Comparison of ENCODE assay signal across 8 mouse cellular contexts in the genomic region with DNA sequence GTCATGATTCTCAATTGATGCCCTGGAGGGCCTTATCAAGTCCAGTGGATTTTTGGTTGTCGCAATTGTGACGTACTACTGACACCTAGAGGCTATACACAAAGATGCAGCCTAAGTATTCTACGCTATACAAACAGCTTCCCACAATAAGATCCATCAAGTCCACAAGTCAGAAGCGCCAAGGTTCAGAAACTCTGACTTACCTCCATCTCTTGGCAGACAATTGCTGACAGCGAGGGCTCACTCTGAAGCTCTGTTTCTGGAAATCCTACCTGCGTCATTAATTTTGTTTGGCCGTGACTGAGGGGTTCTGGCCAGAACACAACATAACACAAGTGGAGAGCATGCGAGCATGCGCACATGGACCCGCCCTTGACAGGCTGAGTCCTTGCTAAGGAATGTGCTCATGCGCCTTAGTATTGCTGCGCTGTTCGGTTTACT. TPM values are rescaled to one million over a fixed set of nuclear protein-coding genes. Genes with fewer than 3 reads are reported as not detected.
DNase-seq lines count a peak whose midpoint lies in the region; ATAC-seq and TF ChIP-seq lines count a peak whose summit lies in the region.

No protein-coding gene starts in this region.

- TF ChIP-seq POLR2A in cortical plate, adult 2 months (IDR thresholded peaks at IDR 0.05; ENCODE audit: extremely low read depth, insufficient read depth, low read length) = peak; percentile 67; the same call in 1 of the 2 replicates

- peak; percentile 11 to 44 for DNase-seq in left cerebral cortex, adult 18-20 months (ENCODE audit: low spot score in 2 of 2)
- DNase-seq in left cerebral cortex, adult 11 months (ENCODE audit: low spot score) = no peak
- DNase-seq in gastrocnemius, adult 2 months = peak; percentile 68
- peak; percentile 27 to 42 for DNase-seq in left cerebral cortex, adult 2 months (ENCODE audit: extremely low spot score in 1 of 2, low spot score in 2 of 2)
- DNase-seq in right cerebral cortex, postnatal 14 days = peak; percentile 39

- peak; percentile 99 for ATAC-seq in hindbrain, embryonic 16.5 days
- peak; percentile 86 for ATAC-seq in megakaryocyte, adult 5-6 weeks (ENCODE audit: poor library complexity, severe bottlenecking)

- intact Hi-C loops in gastrocnemius, adult 2 months (cut with DNase I) = loop anchor here (2.0 to 10.0 kb wide), 2 partner anchors 115 to 223 kb away; no protein-coding TSS in a partner anchor
- intact Hi-C loops in left cerebral cortex, adult 2 months (cut with DNase I) = loop anchor here (5.0 to 10.0 kb wide), 3 partner anchors 263 to 420 kb away; partner anchors contain the start of gene Kif20b

- peak; percentile 59; the same call in 1 of the 2 replicates for TF ChIP-seq CTCF in cortical plate, adult 2 months (IDR thresholded peaks at IDR 0.05; ENCODE audit: extremely low read depth, insufficient read depth, low read length)
- peak; percentile 65 for TF ChIP-seq CTCF in gastrocnemius, adult 2 months (IDR thresholded peaks at IDR 0.05)
- peak; percentile 66 for TF ChIP-seq CTCF in left cerebral cortex, adult 2 months (IDR thresholded peaks at IDR 0.05)

- H3K27ac ChIP-seq in cortical plate, adult 2 months (ENCODE audit: insufficient read depth, low read length) = no peak overlapping the region
- no peak overlapping the region for H3K27ac ChIP-seq in gastrocnemius, adult 2 months
- H3K27ac ChIP-seq in hindbrain, embryonic 16.5 days (ENCODE audit: low read depth, low read length) = no peak overlapping the region
- H3K27ac ChIP-seq in left cerebral cortex, adult 2 months = no peak overlapping the region

- H3K27me3 ChIP-seq in hindbrain, embryonic 16.5 days (replicated peaks; ENCODE audit: control insufficient read depth, insufficient read depth, low read length) = no peaks in the 10 kb centered on the region

- H3K4me3 ChIP-seq in cortical plate, adult 2 months (ENCODE audit: insufficient read depth, low read length) = peak overlapping the region; percentile 33
- peak overlapping the region; percentile 60 for H3K4me3 ChIP-seq in gastrocnemius, adult 2 months
- H3K4me3 ChIP-seq in hindbrain, embryonic 16.5 days (ENCODE audit: low read length) = peak overlapping the region; percentile 43
- peak overlapping the region; percentile 39 for H3K4me3 ChIP-seq in left cerebral cortex, adult 2 months

- H3K9ac ChIP-seq in hindbrain, embryonic 16.5 days (ENCODE audit: low read depth, low read length) = peak overlapping the region; percentile 52

- no peaks in the 10 kb centered on the region for H3K9me3 ChIP-seq in hindbrain, embryonic 16.5 days (ENCODE audit: control insufficient read depth, low read length)

- H3K36me3 ChIP-seq in hindbrain, embryonic 16.5 days (ENCODE audit: control insufficient read depth, insufficient read depth, low read length) = no peaks in the 10 kb centered on the region

- no peaks in the 10 kb centered on the region for H3K4me1 ChIP-seq in cortical plate, adult 2 months (ENCODE audit: control insufficient read depth, insufficient read depth, low read length)
- H3K4me1 ChIP-seq in hindbrain, embryonic 16.5 days (ENCODE audit: control insufficient read depth, insufficient read depth, low read depth, low read length) = no peaks in the 10 kb centered on the region

- WGBS in hindbrain, embryonic 16.5 days = 16% methylated on average over 13 of the region's 13 CpGs

- peak overlapping the region; percentile 60 for H3K4me2 ChIP-seq in hindbrain, embryonic 16.5 days (ENCODE audit: low read length)

RNA-seq across cellular contexts. Expression of gene Ifit1, which starts 21.4 kb away (rescaled TPM):
- 1 to 10 TPM in 1 of 2 experiments, under 1 TPM in 1; 0.79 to 1.3 TPM for total RNA-seq in left cerebral cortex, adult 18-20 months (2021)
- 3.3 and 5.3 TPM in 2 replicates for polyA plus RNA-seq in cortical plate, adult 2 months (2012; rRNA removed)
- under 1 TPM; 0.33 to 0.47 TPM for total RNA-seq in gastrocnemius, adult 2 months (2021)
- polyA plus RNA-seq in hindbrain, embryonic 16.5 days (2015; fragmentation: Nextera tagmentation; extraction: Ambion mirVana) = 0.26 and 0.48 TPM in 2 replicates
- total RNA-seq in left cerebral cortex, adult 2 months (2021) = 1 to 10 TPM in 1 of 2 experiments, under 1 TPM in 1; 0.61 to 1.1 TPM
- total RNA-seq in megakaryocyte, adult 5-6 weeks (2015) = 7.5 and 13.0 TPM in 2 replicates
- 8.7 and 10.6 TPM in 2 replicates for total RNA-seq in megakaryocyte, adult 5-6 weeks (2017)

RNA-seq across cellular contexts. Expression of gene Ifit1bl2, which starts 21.5 kb away (rescaled TPM):
- under 1 TPM; 0.35 to 0.65 TPM for total RNA-seq in left cerebral cortex, adult 18-20 months (2021)
- polyA plus RNA-seq in cortical plate, adult 2 months (2012; rRNA removed) = 0.54 and 0.62 TPM in 2 replicates
- total RNA-seq in gastrocnemius, adult 2 months (2021) = under 1 TPM in 1 of 2 experiments, not detected in 1; 0.11 TPM
- 0.44 and 0.54 TPM in 2 replicates for polyA plus RNA-seq in hindbrain, embryonic 16.5 days (2015; fragmentation: Nextera tagmentation; extraction: Ambion mirVana)
- under 1 TPM; 0.47 to 0.88 TPM for total RNA-seq in left cerebral cortex, adult 2 months (2021)
- total RNA-seq in megakaryocyte, adult 5-6 weeks (2015) = 3.8 and 4.2 TPM in 2 replicates
- total RNA-seq in megakaryocyte, adult 5-6 weeks (2017) = 6.7 and 8.1 TPM in 2 replicates

RNA-seq across cellular contexts. Expression of gene Ifit3b, which starts 54.3 kb away (rescaled TPM):
- 1 to 10 TPM; 3.8 to 3.9 TPM for total RNA-seq in left cerebral cortex, adult 18-20 months (2021)
- polyA plus RNA-seq in cortical plate, adult 2 months (2012; rRNA removed) = 4.7 and 6.0 TPM in 2 replicates
- total RNA-seq in gastrocnemius, adult 2 months (2021) = under 1 TPM; 0.56 to 0.95 TPM
- polyA plus RNA-seq in hindbrain, embryonic 16.5 days (2015; fragmentation: Nextera tagmentation; extraction: Ambion mirVana) = 0.14 and 0.25 TPM in 2 replicates
- total RNA-seq in left cerebral cortex, adult 2 months (2021) = 1 to 10 TPM; 1.9 to 2.8 TPM
- 4.7 and 5.1 TPM in 2 replicates for total RNA-seq in megakaryocyte, adult 5-6 weeks (2015)
- total RNA-seq in megakaryocyte, adult 5-6 weeks (2017) = 4.2 and 5.1 TPM in 2 replicates
